Mouse (Mus musculus) myocyte (in vitro differentiated cells): ENCODE results near the gene Nr0b2. TPM values are rescaled to one million over a fixed set of nuclear protein-coding genes. Genes with fewer than 3 reads are reported as not detected.

Experiments used
- H3K27me3 ChIP-seq: one replicate; pipeline ENCODE4 v1.6.1; 2011; ENCODE audit not compliant: control insufficient read depth, insufficient read depth, insufficient read length
- H3K36me3 ChIP-seq: one replicate; pipeline ENCODE4 v1.6.1; 2011; ENCODE audit not compliant: control insufficient read depth, insufficient read depth
- H3K4me2 ChIP-seq: one replicate; pipeline ENCODE4 v1.6.1; 2011; ENCODE audit warnings: low read depth, control low read depth
- H3K4me3 ChIP-seq: one replicate; pipeline ENCODE4 v1.5.1; 2011; ENCODE audit warnings: mild to moderate bottlenecking, control low read depth, moderate library complexity
- H3K79me2 ChIP-seq: one replicate; pipeline ENCODE4 v1.6.1; 2011; ENCODE audit not compliant: control insufficient read depth, insufficient read depth
- H3ac ChIP-seq: one replicate; pipeline ENCODE4 v1.6.1; 2011; ENCODE audit not compliant: control insufficient read depth, insufficient read length
- CEBPB ChIP-seq: IDR thresholded peaks from 2 replicates; pipeline ENCODE4 v1.6.1; 2011; ENCODE audit warnings: mild to moderate bottlenecking, moderate library complexity; ENCODE audit not compliant: poor library complexity, insufficient read depth, severe bottlenecking
- E2F4 ChIP-seq: IDR thresholded peaks from one replicate; pipeline ENCODE4 v1.6.1; 2011; ENCODE audit warnings: mild to moderate bottlenecking, control low read depth, moderate library complexity; ENCODE audit not compliant: insufficient read depth
- MAX ChIP-seq: IDR thresholded peaks from one replicate; pipeline ENCODE4 v1.6.1; 2011; ENCODE audit warnings: low read depth, mild to moderate bottlenecking, control low read depth
- MYOD1 ChIP-seq, 3 experiments: IDR thresholded peaks; one replicate each; pipeline ENCODE4 v1.6.1; 2011; ENCODE audit warnings: control low read depth in 2 of 3, low read depth in 2 of 3, mild to moderate bottlenecking in 2 of 3, moderate library complexity in 1 of 3; ENCODE audit not compliant: insufficient read length in 2 of 3, control insufficient read depth in 1 of 3
- MYOG ChIP-seq, 3 experiments: IDR thresholded peaks; one replicate each; pipeline ENCODE4 v1.6.1; 2011; ENCODE audit warnings: control low read depth in 2 of 3, low read depth in 2 of 3, mild to moderate bottlenecking in 2 of 3; ENCODE audit not compliant: insufficient read length in 2 of 3, control insufficient read depth in 1 of 3, insufficient read depth in 1 of 3
- POLR2A ChIP-seq: IDR thresholded peaks from one replicate; pipeline ENCODE4 v1.6.1; 2011; ENCODE audit warnings: low read depth, mild to moderate bottlenecking, control low read depth, moderate library complexity; ENCODE audit not compliant: insufficient read length
- POLR2AphosphoS2 ChIP-seq: IDR thresholded peaks from one replicate; pipeline ENCODE4 v1.6.1; 2011; ENCODE audit warnings: low read depth, control low read depth; ENCODE audit not compliant: insufficient read length
- REST ChIP-seq: IDR thresholded peaks from one replicate; pipeline ENCODE4 v1.6.1; 2011; ENCODE audit warnings: mild to moderate bottlenecking, control low read depth, moderate library complexity; ENCODE audit not compliant: insufficient read depth, insufficient read length
- SRF ChIP-seq: IDR thresholded peaks from one replicate; pipeline ENCODE4 v1.6.1; 2011; ENCODE audit warnings: low read depth; ENCODE audit not compliant: control insufficient read depth, insufficient read length
- TCF12 ChIP-seq: IDR thresholded peaks from one replicate; pipeline ENCODE4 v1.6.1; 2011; ENCODE audit warnings: mild to moderate bottlenecking, control low read depth; ENCODE audit not compliant: poor library complexity, insufficient read depth, severe bottlenecking
- TCF3 ChIP-seq: IDR thresholded peaks from one replicate; pipeline ENCODE4 v1.6.1; 2011; ENCODE audit warnings: low read depth, control low read depth; ENCODE audit not compliant: insufficient read length
- USF1 ChIP-seq: IDR thresholded peaks from one replicate; pipeline ENCODE4 v1.6.1; 2011; ENCODE audit warnings: low read depth, mild to moderate bottlenecking, control low read depth, moderate library complexity
- polyA plus RNA-seq: library from polyadenylated mRNA; unstranded; fragments of >200 nt; fragmentation: generic; extraction: Trizol; gene quantifications from one replicate; pipeline ENCODE4 v1.2.1, GENCODE M21; 2012; ENCODE audit warnings: missing spikeins

The Nr0b2 gene
- polyA plus RNA-seq, 1 experiment = not detected

GRCm38 (mm10) chr4:133545272-133546231 is 7.6 kb upstream of the Nr0b2 start, which contains the start of gene Nudc:
Gene Nudc (minus strand): TSS chr4:133545996.
- Histone ChIP-seq H3K4me3 (peak within 1 kb of the TSS; percentile 63), H3K27me3 (no peaks in the 10 kb centered on the region), H3K79me2 (peaks cover 47% of the 10 kb centered on the region), H3K4me2 (peak within 1 kb of the TSS; percentile 83), H3ac (peak within 1 kb of the TSS; percentile 28), H3K36me3 (no peaks in the 10 kb centered on the region)
- TF ChIP-seq MAX (no peak), REST (no peak), POLR2A (peak; percentile 93), TCF3 (no peak), POLR2AphosphoS2 (peak; percentile 85), USF1 (no peak), MYOD1 (IDR thresholded peaks at IDR 0.05; ENCODE audit: control insufficient read depth in 1 of 3, insufficient read length in 2 of 3, low read depth in 2 of 3) (peak in 1 of 3 experiments; percentile 20), E2F4 (no peak), TCF12 (no peak), CEBPB (no peak), SRF (no peak), MYOG (IDR thresholded peaks at IDR 0.05; ENCODE audit: control insufficient read depth in 1 of 3, insufficient read depth in 1 of 3, insufficient read length in 2 of 3, low read depth in 2 of 3) (no peak)

DNA sequence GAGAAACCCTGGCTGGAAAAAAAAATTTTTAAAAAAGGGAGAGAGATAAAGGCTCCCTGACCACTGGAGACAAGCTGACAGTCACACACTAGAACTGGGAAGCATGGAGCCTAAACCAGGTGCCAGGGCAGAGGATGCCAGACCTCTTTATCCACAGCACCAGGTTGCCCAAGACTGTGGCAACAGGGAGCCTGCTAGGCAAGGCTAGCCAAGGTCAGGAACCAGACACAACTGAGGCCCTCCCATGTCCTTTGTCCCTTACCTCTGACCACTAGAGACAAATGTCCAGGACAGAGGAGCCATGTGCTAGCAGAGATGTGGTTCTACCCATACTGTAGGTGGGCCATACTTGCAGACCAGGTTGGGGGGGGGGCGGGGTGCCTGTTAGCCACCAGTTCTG is 1.1 kb upstream of the Nr0b2 start:
- H3K36me3 ChIP-seq = no peaks in the 10 kb centered on the region
- no peak overlapping the region for H3K4me3 ChIP-seq
- H3K4me2 ChIP-seq = no peak overlapping the region
- peaks cover 34% of the 10 kb centered on the region for H3K27me3 ChIP-seq
- H3K79me2 ChIP-seq = no peaks in the 10 kb centered on the region
- no peak overlapping the region for H3ac ChIP-seq
- TF ChIP-seq SRF = no peak
- TF ChIP-seq MAX = no peak
- no peak for TF ChIP-seq REST
- no peak for TF ChIP-seq POLR2A
- TF ChIP-seq MYOD1 (IDR thresholded peaks at IDR 0.05; ENCODE audit: control insufficient read depth in 1 of 3, insufficient read length in 2 of 3, low read depth in 2 of 3) = no peak
- no peak for TF ChIP-seq POLR2AphosphoS2
- TF ChIP-seq USF1 = no peak
- no peak for TF ChIP-seq CEBPB
- no peak for TF ChIP-seq TCF3
- TF ChIP-seq TCF12 = no peak
- no peak for TF ChIP-seq E2F4
- no peak for TF ChIP-seq MYOG (IDR thresholded peaks at IDR 0.05; ENCODE audit: control insufficient read depth in 1 of 3, insufficient read depth in 1 of 3, insufficient read length in 2 of 3, low read depth in 2 of 3)

DNA sequence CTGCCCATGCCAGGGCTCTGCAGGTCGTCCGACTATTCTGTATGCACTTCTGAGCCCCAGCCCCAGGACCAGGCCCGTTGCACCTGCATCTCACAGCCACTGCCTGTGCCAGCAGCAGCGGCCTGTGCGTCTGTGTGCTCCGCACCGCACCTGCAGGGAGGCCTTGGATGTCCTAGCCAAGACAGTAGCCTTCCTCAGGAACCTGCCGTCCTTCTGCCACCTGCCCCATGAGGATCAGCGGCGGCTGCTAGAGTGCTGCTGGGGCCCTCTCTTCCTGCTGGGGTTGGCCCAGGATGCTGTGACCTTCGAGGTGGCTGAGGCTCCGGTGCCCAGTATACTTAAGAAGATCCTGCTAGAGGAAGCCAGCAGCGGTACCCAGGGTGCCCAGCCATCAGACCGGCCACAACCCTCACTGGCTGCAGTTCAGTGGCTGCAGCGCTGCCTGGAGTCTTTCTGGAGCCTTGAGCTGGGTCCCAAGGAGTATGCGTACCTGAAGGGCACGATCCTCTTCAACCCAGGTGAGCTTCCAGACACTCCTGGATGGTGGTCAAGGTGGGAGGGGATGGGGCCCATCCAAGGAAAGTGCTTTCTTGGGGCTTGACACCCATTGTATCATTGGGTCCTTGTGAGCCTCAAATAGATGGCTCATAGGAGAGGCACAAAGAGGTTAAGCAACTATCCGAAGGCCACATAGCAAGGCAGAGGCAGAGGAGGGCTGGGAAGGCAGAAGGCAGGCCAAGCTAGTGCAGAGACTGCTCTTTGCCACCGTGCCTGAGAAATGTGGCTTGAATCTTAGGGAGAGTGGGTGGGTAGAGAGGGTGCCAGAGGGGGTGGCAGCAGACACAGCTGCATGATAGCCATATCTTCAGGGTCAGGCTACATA is 513 bp downstream of the Nr0b2 start:
- no peak overlapping the region for H3K4me2 ChIP-seq
- TF ChIP-seq POLR2A = no peak
- TF ChIP-seq MYOD1 (IDR thresholded peaks at IDR 0.05; ENCODE audit: control insufficient read depth in 1 of 3, insufficient read length in 2 of 3, low read depth in 2 of 3) = no peak
- no peak for TF ChIP-seq E2F4
- no peak for TF ChIP-seq CEBPB
- no peak for TF ChIP-seq TCF3
- no peak for TF ChIP-seq POLR2AphosphoS2
- no peak for TF ChIP-seq TCF12
- TF ChIP-seq USF1 = no peak
- no peak for TF ChIP-seq MAX
- no peak for TF ChIP-seq REST
- TF ChIP-seq MYOG (IDR thresholded peaks at IDR 0.05; ENCODE audit: control insufficient read depth in 1 of 3, insufficient read depth in 1 of 3, insufficient read length in 2 of 3, low read depth in 2 of 3) = no peak
- TF ChIP-seq SRF = no peak
- no peak overlapping the region for H3ac ChIP-seq
- H3K36me3 ChIP-seq = no peaks in the 10 kb centered on the region
- H3K4me3 ChIP-seq = no peak overlapping the region
- H3K79me2 ChIP-seq = no peaks in the 10 kb centered on the region
- peaks cover 39% of the 10 kb centered on the region for H3K27me3 ChIP-seq

- Histone ChIP-seq H3K27me3 (peaks cover 39% of the 10 kb centered on the region), H3K79me2 (no peaks in the 10 kb centered on the region), H3ac (no peak overlapping the region), H3K4me3 (no peak overlapping the region), H3K36me3 (no peaks in the 10 kb centered on the region), H3K4me2 (no peak overlapping the region)
- no peak for TF ChIP-seq E2F4
Measured at GRCm38 (mm10) chr4:133557041-133557717, 4.0 kb downstream of the Nr0b2 start.
